Mouse (Mus musculus) liver, embryonic 12.5 days (tissue): ENCODE results near the gene Cbfa2t3. TPM values are rescaled to one million over a fixed set of nuclear protein-coding genes. Genes with fewer than 3 reads are reported as not detected.

Experiments used
- ATAC-seq: fragments of 200-750 bp; cut with Nextera tagmentation; 2 replicates; pipeline ENCODE4 v1.8.0; 2017; ENCODE audit warnings: moderate number of reproducible peaks, mild to moderate bottlenecking, moderate library complexity
- H3K27ac ChIP-seq: fragments of 300-500 bp; sonication (generic); 2 replicates; pipeline ENCODE4 v1.5.1; 2016; ENCODE audit warnings: mild to moderate bottlenecking
- H3K27me3 ChIP-seq: fragments of 300-500 bp; sonication (generic); replicated peaks from 2 replicates; pipeline ENCODE4 v1.6.1; 2016; ENCODE audit warnings: mild to moderate bottlenecking, moderate library complexity
- H3K36me3 ChIP-seq: fragments of 300-500 bp; sonication (generic); 2 replicates; pipeline ENCODE4 v1.6.1; 2016; ENCODE audit warnings: mild to moderate bottlenecking, moderate library complexity
- H3K4me1 ChIP-seq: fragments of 300-500 bp; sonication (generic); 2 replicates; pipeline ENCODE4 v1.6.1; 2016
- H3K4me2 ChIP-seq: fragments of 300-500 bp; sonication (generic); 2 replicates; pipeline ENCODE4 v1.6.1; 2016; ENCODE audit warnings: mild to moderate bottlenecking, moderate library complexity
- H3K4me3 ChIP-seq: fragments of 300-500 bp; sonication (generic); 2 replicates; pipeline ENCODE4 v1.5.1; 2016; ENCODE audit warnings: mild to moderate bottlenecking, moderate library complexity
- H3K9ac ChIP-seq: fragments of 300-500 bp; sonication (generic); 2 replicates; pipeline ENCODE4 v1.6.1; 2016; ENCODE audit warnings: mild to moderate bottlenecking, moderate library complexity
- H3K9me3 ChIP-seq: fragments of 300-500 bp; sonication (generic); replicated peaks from 2 replicates; pipeline ENCODE4 v1.6.1; 2016; ENCODE audit warnings: mild to moderate bottlenecking, moderate library complexity
- WGBS: fragments of 180-500 bp; shearing (Covaris S2); methylation state at CpG from one replicate; pipeline ENCODE4 v1.1.7; 2016; ENCODE audit not compliant: insufficient replicate concordance; 5-methylcytosine and 5-hydroxymethylcytosine counted together
- polyA plus RNA-seq: library from polyadenylated mRNA; unstranded; fragments of >200 nt; fragmentation: Nextera tagmentation; extraction: Ambion mirVana; gene quantifications from 2 replicates; pipeline ENCODE4 v1.2.1, GENCODE M21; 2016

Gene Cbfa2t3
- polyA plus RNA-seq, 1 experiment from 2014 or later = 7.7 TPM

- Histone ChIP-seq H3K27me3 (peaks cover 63% of the 10 kb centered on the region), H3K27ac (peak overlapping the region; percentile 63), H3K9ac (peak overlapping the region; percentile 80; the same call in 1 of the 2 replicates), H3K4me1 (peaks cover 94% of the 10 kb centered on the region), H3K36me3 (peaks cover 40% of the 10 kb centered on the region), H3K9me3 (no peaks in the 10 kb centered on the region), H3K4me2 (peak overlapping the region; percentile 99; the same call in 1 of the 2 replicates), H3K4me3 (no peak overlapping the region)
- no peak for ATAC-seq
- 46% methylated on average over 7 of the region's 7 CpGs for WGBS
Measured at GRCm38 (mm10) chr8:122680171-122680570, 18.7 kb downstream of the Cbfa2t3 start.

GRCm38 (mm10) chr8:122679325-122679920, 19.5 kb downstream of the Cbfa2t3 start:
- Histone ChIP-seq H3K36me3 (peaks cover 40% of the 10 kb centered on the region), H3K27me3 (peaks cover 70% of the 10 kb centered on the region), H3K4me1 (peaks cover 94% of the 10 kb centered on the region), H3K9ac (peak overlapping the region; percentile 80), H3K4me2 (peak overlapping the region; percentile 99), H3K27ac (peak overlapping the region; percentile 63), H3K4me3 (peak overlapping the region; percentile 75), H3K9me3 (no peaks in the 10 kb centered on the region)
- 30% methylated on average over 11 of the region's 11 CpGs for WGBS
- ATAC-seq = no peak

GRCm38 (mm10) chr8:122678896-122679210, 20.1 kb downstream of the Cbfa2t3 start:
- Histone ChIP-seq H3K4me1 (peaks cover 94% of the 10 kb centered on the region), H3K4me2 (peak overlapping the region; percentile 99), H3K9me3 (no peaks in the 10 kb centered on the region), H3K9ac (peak overlapping the region; percentile 80), H3K27me3 (peaks cover 74% of the 10 kb centered on the region), H3K27ac (peak overlapping the region; percentile 87), H3K36me3 (peaks cover 42% of the 10 kb centered on the region), H3K4me3 (peak overlapping the region; percentile 75)
- no peak for ATAC-seq
- WGBS = 4% methylated on average over 14 of the region's 14 CpGs

- WGBS = under 1% methylated on average over 116 of the region's 127 CpGs
- Histone ChIP-seq H3K4me1 (peaks cover 92% of the 10 kb centered on the region), H3K27ac (peak overlapping the region; percentile 87), H3K4me2 (peak overlapping the region; percentile 99), H3K36me3 (peaks cover 47% of the 10 kb centered on the region), H3K9me3 (no peaks in the 10 kb centered on the region), H3K27me3 (peaks cover 76% of the 10 kb centered on the region), H3K9ac (peak overlapping the region; percentile 80), H3K4me3 (peak overlapping the region; percentile 75)
- peak; percentile 82 for ATAC-seq
Measured at GRCm38 (mm10) chr8:122678061-122678895, 20.6 kb downstream of the Cbfa2t3 start.

GRCm38 (mm10) chr8:122677481-122678021, 21.4 kb downstream of the Cbfa2t3 start:
- Histone ChIP-seq H3K4me3 (peak overlapping the region; percentile 75), H3K27me3 (peaks cover 81% of the 10 kb centered on the region), H3K27ac (peak overlapping the region; percentile 87), H3K36me3 (peaks cover 52% of the 10 kb centered on the region), H3K9me3 (no peaks in the 10 kb centered on the region), H3K4me2 (peak overlapping the region; percentile 99), H3K4me1 (peaks cover 87% of the 10 kb centered on the region), H3K9ac (peak overlapping the region; percentile 80)
- 22% methylated on average over 35 of the region's 35 CpGs for WGBS
- no peak for ATAC-seq

GRCm38 (mm10) chr8:122676621-122677480, 22.1 kb downstream of the Cbfa2t3 start:
- H3K4me1 ChIP-seq = peaks cover 82% of the 10 kb centered on the region
- H3K27me3 ChIP-seq = peaks cover 81% of the 10 kb centered on the region
- H3K36me3 ChIP-seq = peaks cover 57% of the 10 kb centered on the region
- 0 out of 2 replicates have a peak overlapping the region, but pooled peaks have one; percentile 80 for H3K9ac ChIP-seq
- 51% methylated on average over 16 of the region's 16 CpGs for WGBS
- no peak for ATAC-seq
- H3K4me3 ChIP-seq = peak overlapping the region; percentile 75
- no peaks in the 10 kb centered on the region for H3K9me3 ChIP-seq
- H3K27ac ChIP-seq = peak overlapping the region; percentile 23; the same call in 1 of the 2 replicates
- H3K4me2 ChIP-seq = peak overlapping the region; percentile 99

GRCm38 (mm10) chr8:122675596-122676420, 23.1 kb downstream of the Cbfa2t3 start:
- Histone ChIP-seq H3K36me3 (peaks cover 62% of the 10 kb centered on the region), H3K4me2 (no peak overlapping the region), H3K4me3 (no peak overlapping the region), H3K9ac (no peak overlapping the region), H3K9me3 (no peaks in the 10 kb centered on the region), H3K4me1 (peaks cover 75% of the 10 kb centered on the region), H3K27ac (no peak overlapping the region), H3K27me3 (peaks cover 84% of the 10 kb centered on the region)
- ATAC-seq = no peak
- 83% methylated on average over 17 of the region's 17 CpGs for WGBS

GRCm38 (mm10) chr8:122674999-122675398, 23.9 kb downstream of the Cbfa2t3 start:
- Histone ChIP-seq H3K4me3 (no peak overlapping the region), H3K36me3 (peaks cover 66% of the 10 kb centered on the region), H3K4me1 (peaks cover 75% of the 10 kb centered on the region), H3K27ac (no peak overlapping the region; the same call in 1 of the 2 replicates), H3K9ac (no peak overlapping the region), H3K27me3 (peaks cover 84% of the 10 kb centered on the region), H3K9me3 (no peaks in the 10 kb centered on the region), H3K4me2 (no peak overlapping the region)
- no peak for ATAC-seq
- 39% methylated on average over 7 of the region's 7 CpGs for WGBS

GRCm38 (mm10) chr8:122673989-122674388, 24.9 kb downstream of the Cbfa2t3 start:
- H3K27ac ChIP-seq = no peak overlapping the region
- peaks cover 75% of the 10 kb centered on the region for H3K4me1 ChIP-seq
- ATAC-seq = no peak
- no peak overlapping the region for H3K4me2 ChIP-seq
- H3K9me3 ChIP-seq = no peaks in the 10 kb centered on the region
- peaks cover 78% of the 10 kb centered on the region for H3K27me3 ChIP-seq
- peaks cover 70% of the 10 kb centered on the region for H3K36me3 ChIP-seq
- H3K4me3 ChIP-seq = no peak overlapping the region
- no peak overlapping the region for H3K9ac ChIP-seq
- WGBS = 85% methylated on average over 12 of the region's 12 CpGs

- no peak for ATAC-seq
- 66% methylated on average over 6 of the region's 6 CpGs for WGBS
- H3K36me3 ChIP-seq = peaks cover 79% of the 10 kb centered on the region
- peaks cover 75% of the 10 kb centered on the region for H3K4me1 ChIP-seq
- no peak overlapping the region for H3K9ac ChIP-seq
- H3K4me2 ChIP-seq = no peak overlapping the region
- peaks cover 75% of the 10 kb centered on the region for H3K27me3 ChIP-seq
- no peaks in the 10 kb centered on the region for H3K9me3 ChIP-seq
- H3K4me3 ChIP-seq = no peak overlapping the region
- no peak overlapping the region for H3K27ac ChIP-seq
Measured at GRCm38 (mm10) chr8:122671894-122672293, 27.0 kb downstream of the Cbfa2t3 start.

- Histone ChIP-seq H3K9ac (no peak overlapping the region), H3K27me3 (peaks cover 65% of the 10 kb centered on the region)
- WGBS = 75% methylated on average over 3 of the region's 3 CpGs
Measured at GRCm38 (mm10) chr8:122670718-122671117, 28.2 kb downstream of the Cbfa2t3 start.

More at GRCm38 (mm10) chr8:122670718-122671117, 28.2 kb downstream of the Cbfa2t3 start:
- H3K9me3 ChIP-seq = no peaks in the 10 kb centered on the region
- peaks cover 73% of the 10 kb centered on the region for H3K36me3 ChIP-seq
- no peak for ATAC-seq
- no peak overlapping the region for H3K27ac ChIP-seq
- H3K4me1 ChIP-seq = peaks cover 76% of the 10 kb centered on the region
- no peak overlapping the region for H3K4me2 ChIP-seq
- no peak overlapping the region for H3K4me3 ChIP-seq
